Mouse (Mus musculus) cortical plate, adult 2 months (tissue): ENCODE measurements at regions not wholly inside any gene's neighbourhood (a gene's known extent, or its start where the extent isn't known, plus 50 kb on each side); places are given as distances from the start of the nearest gene placed in this dataset.

Experiments used
- H3K27ac ChIP-seq: fragments of 200-500 bp; 2 replicates; pipeline ENCODE4 v1.5.1; 2012; ENCODE audit warnings: low read length, control low read depth, inconsistent platforms; ENCODE audit not compliant: insufficient read depth
- H3K4me1 ChIP-seq: fragments of 200-500 bp; 2 replicates; pipeline ENCODE4 v1.6.1; 2011; ENCODE audit warnings: low read length; ENCODE audit not compliant: control insufficient read depth, insufficient read depth
- H3K4me3 ChIP-seq: fragments of 200-500 bp; 2 replicates; pipeline ENCODE4 v1.5.1; 2011; ENCODE audit warnings: mild to moderate bottlenecking, low read length, control low read depth; ENCODE audit not compliant: insufficient read depth
- CTCF ChIP-seq: fragments of 200-500 bp; IDR thresholded peaks from 2 replicates; pipeline ENCODE4 v1.5.1; 2011; ENCODE audit warnings: mild to moderate bottlenecking, control low read depth, low read length; ENCODE audit not compliant: insufficient read depth; ENCODE audit errors: extremely low read depth
- POLR2A ChIP-seq: fragments of 200-500 bp; IDR thresholded peaks from 2 replicates; pipeline ENCODE4 v1.6.1; 2011; ENCODE audit warnings: mild to moderate bottlenecking, low read length, control low read depth; ENCODE audit not compliant: insufficient read depth; ENCODE audit errors: extremely low read depth

- Histone ChIP-seq H3K4me3 (no peak overlapping the region), H3K4me1 (no peaks in the 10 kb centered on the region), H3K27ac (no peak overlapping the region)
- no peak for TF ChIP-seq POLR2A
- TF ChIP-seq CTCF = no peak
Observed at GRCm38 (mm10) chr4:89393251-89393711, 82.4 kb upstream of the Cdkn2b start.

GRCm38 (mm10) chr4:89392791-89393190, 82.0 kb upstream of the Cdkn2b start:
- TF ChIP-seq POLR2A (no peak), CTCF (no peak)
- Histone ChIP-seq H3K4me1 (no peaks in the 10 kb centered on the region), H3K27ac (no peak overlapping the region), H3K4me3 (no peak overlapping the region)

GRCm38 (mm10) chr4:89391463-89392308, 80.8 kb upstream of the Cdkn2b start:
- TF ChIP-seq CTCF (no peak), POLR2A (no peak)
- Histone ChIP-seq H3K27ac (no peak overlapping the region), H3K4me3 (no peak overlapping the region), H3K4me1 (no peaks in the 10 kb centered on the region)

GRCm38 (mm10) chr4:89383548-89383947, 72.7 kb upstream of the Cdkn2b start:
- TF ChIP-seq CTCF (no peak), POLR2A (no peak)
- H3K27ac ChIP-seq = no peak overlapping the region
- no peaks in the 10 kb centered on the region for H3K4me1 ChIP-seq
- H3K4me3 ChIP-seq = no peak overlapping the region

GRCm38 (mm10) chr4:89382434-89382976, 71.7 kb upstream of the Cdkn2b start:
- H3K4me1 ChIP-seq = no peaks in the 10 kb centered on the region
- TF ChIP-seq CTCF (no peak), POLR2A (no peak)
- no peak overlapping the region for H3K27ac ChIP-seq
- no peak overlapping the region for H3K4me3 ChIP-seq

- H3K4me1 ChIP-seq = no peaks in the 10 kb centered on the region
- no peak overlapping the region for H3K27ac ChIP-seq
- no peak for TF ChIP-seq POLR2A
- TF ChIP-seq CTCF = no peak
- H3K4me3 ChIP-seq = no peak overlapping the region
Observed at GRCm38 (mm10) chr4:89381763-89382162, 70.9 kb upstream of the Cdkn2b start.

GRCm38 (mm10) chr4:89381077-89381476, 70.2 kb upstream of the Cdkn2b start:
- H3K4me1 ChIP-seq = no peaks in the 10 kb centered on the region
- no peak for TF ChIP-seq CTCF
- TF ChIP-seq POLR2A = no peak

GRCm38 (mm10) chr4:89380330-89380945, 69.6 kb upstream of the Cdkn2b start:
- Histone ChIP-seq H3K27ac (no peak overlapping the region), H3K4me1 (no peaks in the 10 kb centered on the region), H3K4me3 (no peak overlapping the region)
- TF ChIP-seq CTCF (no peak), POLR2A (no peak)

More at GRCm38 (mm10) chr4:89381077-89381476, 70.2 kb upstream of the Cdkn2b start:
- H3K4me3 ChIP-seq = no peak overlapping the region
- no peak overlapping the region for H3K27ac ChIP-seq

GRCm38 (mm10) chr4:89379622-89380329, 68.9 kb upstream of the Cdkn2b start:
- no peak overlapping the region for H3K27ac ChIP-seq
- TF ChIP-seq POLR2A (no peak), CTCF (no peak)
- no peaks in the 10 kb centered on the region for H3K4me1 ChIP-seq
- H3K4me3 ChIP-seq = no peak overlapping the region
